Mouse (Mus musculus) spleen, adult 2 months (tissue): ENCODE measurements around the gene Aph1b. TPM values are rescaled to one million over a fixed set of nuclear protein-coding genes. Genes with fewer than 3 reads are reported as not detected.

Source experiments
- DNase-seq, 2 experiments: peaks; one replicate each; pipeline versions ENCODE4 v3.0.0 to v3.0.0-alpha.2; 2012 to 2021; ENCODE audit warnings: low spot score in 2 of 2, low read depth in 1 of 2
- H3K27ac ChIP-seq: fragments of 200-500 bp; 2 replicates; pipeline ENCODE4 v1.5.1; 2012; ENCODE audit warnings: low read length, inconsistent platforms; ENCODE audit not compliant: insufficient read depth
- H3K27me3 ChIP-seq: fragments of 200-500 bp; 2 replicates; pipeline ENCODE4 v1.6.1; 2012; ENCODE audit warnings: mild to moderate bottlenecking, moderate library complexity, low read length, inconsistent platforms; ENCODE audit not compliant: control insufficient read depth, insufficient read depth
- H3K36me3 ChIP-seq: fragments of 200-500 bp; 2 replicates; pipeline ENCODE4 v1.6.1; 2012; ENCODE audit warnings: mild to moderate bottlenecking, low read length, inconsistent platforms; ENCODE audit not compliant: control insufficient read depth, insufficient read depth
- H3K4me1 ChIP-seq: fragments of 200-500 bp; 2 replicates; pipeline ENCODE4 v1.6.1; 2011; ENCODE audit warnings: inconsistent platforms; ENCODE audit not compliant: control insufficient read depth, insufficient read depth, insufficient read length
- H3K4me3 ChIP-seq: fragments of 200-500 bp; 2 replicates; pipeline ENCODE4 v1.5.1; 2011; ENCODE audit warnings: mild to moderate bottlenecking, inconsistent platforms; ENCODE audit not compliant: insufficient read depth, insufficient read length; ENCODE audit errors: extremely low read depth
- CTCF ChIP-seq: fragments of 200-500 bp; IDR thresholded peaks from 2 replicates; pipeline ENCODE4 v1.5.1; 2011; ENCODE audit warnings: mild to moderate bottlenecking, inconsistent platforms; ENCODE audit not compliant: insufficient read depth, insufficient read length, insufficient replicate concordance; ENCODE audit errors: extremely low read depth
- POLR2A ChIP-seq: fragments of 200-500 bp; IDR thresholded peaks from 2 replicates; pipeline ENCODE4 v1.6.1; 2011; ENCODE audit warnings: low read depth, low read length, inconsistent platforms
- WGBS: fragments of 180-500 bp; shearing (Covaris S2); methylation state at CpG from one replicate; pipeline ENCODE4 v1.1.7; 2018; 5-methylcytosine and 5-hydroxymethylcytosine counted together
- polyA plus RNA-seq: library from polyadenylated mRNA; depleted of rRNA; stranded (reverse); fragments of >200 nt; gene quantifications from 2 replicates; pipeline ENCODE4 v1.2.3, GENCODE M21; 2012

Aph1b gene
- polyA plus RNA-seq, 1 experiment = 1.9 TPM

DNA sequence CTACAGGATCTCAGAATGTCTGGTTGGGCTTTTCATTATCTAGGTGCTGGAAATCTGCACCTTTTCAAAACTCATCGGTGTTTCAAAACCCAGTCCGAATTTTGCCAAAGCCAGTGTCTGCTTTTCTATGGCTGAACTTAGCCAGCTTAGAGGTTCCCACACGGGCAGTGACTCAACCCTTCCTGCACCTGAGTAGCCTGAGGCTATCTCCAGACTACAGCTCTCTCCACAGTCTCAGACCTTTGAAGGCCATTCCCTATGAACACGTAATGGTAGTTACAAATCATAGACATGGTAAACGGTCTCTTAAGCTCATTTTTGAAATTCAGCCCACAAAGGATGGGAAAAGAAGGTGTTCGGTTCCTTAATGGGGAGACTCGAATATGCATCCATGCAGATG, 55.8 kb downstream of the Aph1b start:
- TF ChIP-seq POLR2A (no peak), CTCF (no peak)
- Histone ChIP-seq H3K27ac (no peak overlapping the region), H3K36me3 (no peaks in the 10 kb centered on the region), H3K27me3 (no peaks in the 10 kb centered on the region), H3K4me3 (no peak overlapping the region), H3K4me1 (no peaks in the 10 kb centered on the region)
- DNase-seq = no peak
- 88% methylated on average over 7 of the region's 7 CpGs for WGBS

DNA sequence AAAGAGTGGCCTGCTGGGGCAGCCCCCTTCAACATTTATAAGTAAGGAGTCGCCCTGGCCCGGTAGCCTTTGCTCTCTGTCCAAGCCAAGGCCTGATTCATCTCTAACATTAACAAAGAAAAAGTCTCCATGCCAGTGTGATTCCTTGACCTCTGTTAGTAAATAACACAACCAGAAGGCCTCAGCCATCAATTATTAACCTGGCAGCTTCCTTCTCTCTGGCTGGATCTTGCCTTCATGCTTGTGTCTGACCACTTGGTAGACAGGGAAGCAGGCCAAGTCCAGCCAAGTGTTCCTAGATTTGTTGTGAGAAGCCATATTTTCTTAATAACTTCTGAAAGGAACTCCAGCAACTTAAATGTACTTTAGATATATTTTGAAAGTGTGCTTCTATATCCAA, 58.7 kb downstream of the Aph1b start:
- WGBS = 95% methylated on average over 2 of the region's 2 CpGs
- no peaks in the 10 kb centered on the region for H3K4me1 ChIP-seq
- no peak for DNase-seq
- TF ChIP-seq POLR2A = no peak
- no peak for TF ChIP-seq CTCF
- no peak overlapping the region for H3K4me3 ChIP-seq
- H3K27ac ChIP-seq = no peak overlapping the region
- no peaks in the 10 kb centered on the region for H3K27me3 ChIP-seq
- H3K36me3 ChIP-seq = no peaks in the 10 kb centered on the region

DNA sequence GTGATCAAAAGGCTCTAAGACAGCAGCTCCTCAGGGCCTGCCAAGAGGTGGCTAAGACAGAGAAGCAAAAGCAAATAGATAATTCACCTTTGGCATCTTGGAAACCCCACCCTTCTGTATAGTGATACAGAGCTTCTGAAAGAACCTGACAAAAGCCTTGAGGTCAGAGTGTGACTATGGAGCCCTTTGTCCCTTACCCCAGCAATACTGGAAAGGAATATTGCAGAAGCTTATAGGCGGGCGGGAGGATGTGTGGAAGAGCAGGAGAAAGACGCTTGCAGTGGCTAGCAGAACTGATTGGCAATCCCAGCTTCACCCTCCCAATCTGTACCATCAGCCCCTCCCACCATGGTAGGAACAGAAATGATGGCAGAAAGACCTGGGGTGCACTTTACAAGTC, 59.3 kb downstream of the Aph1b start:
- DNase-seq = no peak
- H3K4me3 ChIP-seq = no peak overlapping the region
- H3K36me3 ChIP-seq = no peaks in the 10 kb centered on the region
- no peak overlapping the region for H3K27ac ChIP-seq
- H3K4me1 ChIP-seq = no peaks in the 10 kb centered on the region
- no peaks in the 10 kb centered on the region for H3K27me3 ChIP-seq
- TF ChIP-seq POLR2A = no peak
- TF ChIP-seq CTCF = no peak
- 90% methylated on average over 3 of the region's 3 CpGs for WGBS

DNA sequence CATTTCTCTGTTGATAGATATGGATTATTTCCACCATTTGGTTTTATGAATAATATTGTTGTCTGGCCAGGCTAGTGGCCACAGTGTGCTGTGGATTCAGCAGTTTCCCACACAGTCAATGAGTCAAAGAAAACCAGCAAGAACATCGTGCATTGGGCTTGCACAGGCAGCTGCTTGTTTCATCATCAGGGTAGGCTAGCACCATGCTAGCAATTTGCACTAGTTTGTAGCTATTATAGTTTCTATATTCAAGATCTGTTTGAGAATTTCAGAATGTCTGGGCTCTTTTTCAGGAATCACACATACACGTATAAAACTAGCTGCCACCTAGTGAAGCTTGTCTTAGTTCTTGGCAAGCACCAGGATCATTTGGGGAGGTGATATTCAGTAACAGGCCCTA, 60.2 kb downstream of the Aph1b start:
- Histone ChIP-seq H3K4me1 (no peaks in the 10 kb centered on the region), H3K36me3 (no peaks in the 10 kb centered on the region), H3K27ac (no peak overlapping the region), H3K27me3 (no peaks in the 10 kb centered on the region), H3K4me3 (no peak overlapping the region)
- DNase-seq = no peak
- no peak for TF ChIP-seq POLR2A
- TF ChIP-seq CTCF = no peak
- WGBS = 88% methylated on average over 2 of the region's 2 CpGs

DNA sequence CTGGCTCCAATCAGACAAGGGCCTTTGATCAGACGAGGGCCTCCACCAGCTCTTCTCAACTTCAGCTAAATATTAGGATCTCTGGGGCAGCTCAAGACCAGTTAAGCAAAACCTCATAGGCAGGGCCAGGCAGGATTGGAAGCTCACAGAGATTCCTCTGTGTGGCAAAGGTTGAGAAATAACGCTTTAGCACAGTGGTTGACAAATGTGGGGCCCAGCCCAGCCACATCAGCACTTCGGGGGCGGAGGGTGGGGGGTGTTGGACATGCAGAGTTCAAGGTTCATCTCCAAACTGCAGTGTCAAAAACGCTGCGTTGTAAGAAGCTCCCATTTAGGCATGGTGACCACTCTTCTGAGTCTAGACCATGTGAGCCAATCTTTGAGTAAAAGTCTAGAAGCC, 60.7 kb downstream of the Aph1b start:
- Histone ChIP-seq H3K27me3 (no peaks in the 10 kb centered on the region), H3K27ac (no peak overlapping the region), H3K36me3 (no peaks in the 10 kb centered on the region), H3K4me1 (no peaks in the 10 kb centered on the region), H3K4me3 (no peak overlapping the region)
- no peak for DNase-seq
- TF ChIP-seq CTCF = no peak
- TF ChIP-seq POLR2A = no peak
- WGBS = 87% methylated on average over 6 of the region's 6 CpGs

DNA sequence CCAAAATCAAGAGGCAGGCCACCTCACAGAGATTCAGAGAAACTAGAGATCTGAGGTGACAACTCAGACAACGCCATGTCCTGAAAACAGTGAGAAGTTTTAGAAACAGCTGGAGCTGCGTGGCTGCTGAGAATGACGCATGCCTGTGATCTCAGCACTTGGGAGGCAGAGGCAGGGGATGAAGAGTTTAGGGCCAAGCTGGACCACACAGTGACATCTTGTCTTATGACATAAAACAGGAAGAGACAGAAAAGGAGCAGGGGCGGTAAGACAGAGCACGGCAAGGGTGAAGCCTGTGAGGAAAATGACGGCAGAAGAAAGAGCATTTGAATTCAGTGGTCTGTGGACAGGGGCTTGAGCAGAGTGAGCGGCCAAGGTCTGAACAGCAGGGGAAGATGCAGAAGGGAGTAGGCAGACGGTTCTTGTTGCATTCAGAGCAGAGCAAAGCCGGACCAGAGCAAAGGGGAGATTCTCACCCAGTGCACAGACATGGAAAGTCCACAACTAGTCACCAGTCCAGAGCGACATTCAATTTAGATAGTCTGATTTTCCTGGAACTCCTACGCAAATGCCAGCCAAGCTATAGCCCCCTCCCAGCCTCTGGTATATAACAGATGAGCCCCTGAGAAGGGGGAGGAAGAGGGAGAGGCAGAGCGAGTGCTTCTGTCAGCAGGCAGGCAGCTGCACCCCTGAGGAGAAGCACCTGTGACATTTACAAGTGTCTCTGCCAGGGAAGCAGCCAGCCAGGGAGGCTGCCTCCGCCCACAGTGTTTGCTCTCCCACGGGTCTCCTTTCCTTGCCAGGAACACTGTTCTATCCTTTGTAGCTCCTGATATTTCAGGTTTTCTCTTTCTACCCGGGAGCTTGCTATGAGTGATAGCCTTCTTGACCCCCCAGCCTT, 62.2 kb downstream of the Aph1b start:
- Histone ChIP-seq H3K4me3 (no peak overlapping the region), H3K36me3 (no peaks in the 10 kb centered on the region), H3K27ac (no peak overlapping the region), H3K4me1 (no peaks in the 10 kb centered on the region), H3K27me3 (no peaks in the 10 kb centered on the region)
- TF ChIP-seq CTCF = no peak
- TF ChIP-seq POLR2A = no peak
- WGBS = 73% methylated on average over 15 of the region's 15 CpGs
- DNase-seq = no peak

DNA sequence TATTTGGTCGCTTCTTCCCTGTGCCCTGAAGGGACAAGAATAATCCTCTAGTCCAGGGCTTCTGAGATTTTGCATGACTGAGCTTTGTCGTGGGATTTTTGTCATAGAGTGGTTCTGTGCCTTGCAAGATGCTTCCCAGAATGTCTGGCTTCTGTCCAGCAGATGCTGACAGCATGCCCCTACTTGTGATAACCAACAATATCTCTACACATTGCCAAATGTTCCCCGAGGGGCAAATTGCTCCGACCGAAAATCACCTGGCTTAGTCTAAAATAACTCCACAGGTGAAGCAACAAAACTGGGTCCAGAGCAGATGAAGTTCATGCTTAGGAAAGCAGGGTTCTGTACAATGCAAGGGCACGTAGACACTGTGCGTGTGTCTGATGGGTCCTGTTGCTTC, 64.0 kb downstream of the Aph1b start:
- WGBS = 79% methylated on average over 7 of the region's 7 CpGs
- no peaks in the 10 kb centered on the region for H3K27me3 ChIP-seq
- no peak for DNase-seq
- H3K27ac ChIP-seq = no peak overlapping the region
- TF ChIP-seq POLR2A = no peak
- TF ChIP-seq CTCF = no peak
- no peaks in the 10 kb centered on the region for H3K4me1 ChIP-seq
- no peak overlapping the region for H3K4me3 ChIP-seq
- no peaks in the 10 kb centered on the region for H3K36me3 ChIP-seq
